Mouse (Mus musculus) hindbrain, embryonic 14.5 days (tissue): Measurements from ENCODE around the gene Olfr95. TPM values are rescaled to one million over a fixed set of nuclear protein-coding genes. Genes with fewer than 3 reads are reported as not detected.
A peak's percentile ranks its signal among the peaks of the same experiment; 100 is the strongest.

ENCODE experiments used
- ATAC-seq: fragments of 200-750 bp; cut with Nextera tagmentation; 2 replicates; pipeline ENCODE4 v1.8.0; 2017; ENCODE audit warnings: moderate number of reproducible peaks, mild to moderate bottlenecking, moderate TSS enrichment, moderate library complexity; ENCODE audit not compliant: low FRiP score
- DNase-seq: peaks from one replicate; pipeline ENCODE4 v3.0.0-alpha.2; 2015; ENCODE audit warnings: low spot score
- H3K27ac ChIP-seq: fragments of 300-500 bp; sonication (generic); 2 replicates; pipeline ENCODE4 v1.5.1; 2014; ENCODE audit warnings: mild to moderate bottlenecking, moderate library complexity
- H3K27me3 ChIP-seq: fragments of 300-500 bp; sonication (generic); 2 replicates; pipeline ENCODE4 v1.6.1; 2014; ENCODE audit warnings: mild to moderate bottlenecking, low read length, mixed read lengths; ENCODE audit not compliant: control insufficient read depth, insufficient read depth
- H3K36me3 ChIP-seq: fragments of 300-500 bp; sonication (generic); replicated peaks from 2 replicates; pipeline ENCODE4 v1.6.1; 2014; ENCODE audit not compliant: control insufficient read depth, insufficient read depth
- H3K4me1 ChIP-seq: fragments of 300-500 bp; sonication (generic); replicated peaks from 2 replicates; pipeline ENCODE4 v1.6.1; 2014; ENCODE audit warnings: antibody characterized with exemption, low read length, mixed read lengths; ENCODE audit not compliant: control insufficient read depth, insufficient read depth
- H3K4me2 ChIP-seq: fragments of 300-500 bp; sonication (generic); replicated peaks from 2 replicates; pipeline ENCODE4 v1.6.1; 2014; ENCODE audit warnings: mild to moderate bottlenecking, moderate library complexity
- H3K4me3 ChIP-seq: fragments of 300-500 bp; sonication (generic); replicated peaks from 2 replicates; pipeline ENCODE4 v1.5.1; 2014; ENCODE audit warnings: mild to moderate bottlenecking, low read length
- H3K9ac ChIP-seq: fragments of 300-500 bp; sonication (generic); 2 replicates; pipeline ENCODE4 v1.6.1; 2014
- H3K9me3 ChIP-seq: fragments of 300-500 bp; sonication (generic); 2 replicates; pipeline ENCODE4 v1.6.1; 2016; ENCODE audit warnings: low read length; ENCODE audit not compliant: control insufficient read depth
- WGBS: fragments of 180-500 bp; shearing (Covaris S2); extraction: QIAGEN DNeasy Blood & Tissue Kit; methylation state at CpG from one replicate; pipeline ENCODE4 v1.1.7; 2014; 5-methylcytosine and 5-hydroxymethylcytosine counted together
- polyA plus RNA-seq: library from polyadenylated mRNA; unstranded; fragments of >200 nt; fragmentation: Nextera tagmentation; extraction: Ambion mirVana; gene quantifications from 2 replicates; pipeline ENCODE4 v1.2.1, GENCODE M21; 2014

Olfr95 gene
- polyA plus RNA-seq, 1 experiment from 2014 or later: not detected

- H3K9ac ChIP-seq: peak overlapping the region; percentile 63
- no peaks in the 10 kb centered on the region for H3K9me3 ChIP-seq
- DNase-seq: peak; percentile 29
- ATAC-seq: peak; percentile 79
- H3K27me3 ChIP-seq: peaks cover 6% of the 10 kb centered on the region; the same call in 1 of the 2 replicates
- no peaks in the 10 kb centered on the region for H3K36me3 ChIP-seq
- peak overlapping the region; percentile 38 for H3K4me3 ChIP-seq
- H3K4me1 ChIP-seq: 0 out of 2 replicates have a peak, but pooled peaks cover 5% of the 10 kb centered on the region
- H3K27ac ChIP-seq: no peak overlapping the region
- 19% methylated on average over 40 of the region's 40 CpGs for WGBS
- peak overlapping the region; percentile 58 for H3K4me2 ChIP-seq
Observed at GRCm38 (mm10) chr17:37210884-37211768, 1.8 kb downstream of the Olfr95 start.

GRCm38 (mm10) chr17:37203917-37204236, 9.0 kb downstream of the Olfr95 start:
- H3K4me3 ChIP-seq: no peak overlapping the region
- WGBS: 35% methylated on average over 3 of the region's 3 CpGs
- no peak overlapping the region for H3K27ac ChIP-seq
- no peaks in the 10 kb centered on the region; the same call in 1 of the 2 replicates for H3K27me3 ChIP-seq
- no peak for DNase-seq
- H3K4me2 ChIP-seq: no peak overlapping the region
- H3K9ac ChIP-seq: no peak overlapping the region
- no peaks in the 10 kb centered on the region for H3K4me1 ChIP-seq
- H3K36me3 ChIP-seq: no peaks in the 10 kb centered on the region
- no peaks in the 10 kb centered on the region for H3K9me3 ChIP-seq
- ATAC-seq: peak; percentile 57; the same call in 1 of the 2 replicates

GRCm38 (mm10) chr17:37203206-37203916, 9.6 kb downstream of the Olfr95 start:
- Histone ChIP-seq H3K27me3 (peaks cover 3% of the 10 kb centered on the region), H3K36me3 (no peaks in the 10 kb centered on the region), H3K9me3 (no peaks in the 10 kb centered on the region), H3K4me2 (no peak overlapping the region), H3K4me1 (no peaks in the 10 kb centered on the region), H3K9ac (no peak overlapping the region), H3K27ac (no peak overlapping the region), H3K4me3 (no peak overlapping the region)
- peak; percentile 90 for ATAC-seq
- DNase-seq: peak; percentile 95
- 0% methylated on average over 4 of the region's 4 CpGs for WGBS

- WGBS: 88% methylated on average over 2 of the region's 2 CpGs
- no peaks in the 10 kb centered on the region for H3K36me3 ChIP-seq
- no peak within 1 kb of the TSS for H3K4me2 ChIP-seq
- H3K27me3 ChIP-seq: peaks cover 12% of the 10 kb centered on the region
- H3K9ac ChIP-seq: no peak within 1 kb of the TSS
- no peak within 1 kb of the TSS for H3K27ac ChIP-seq
- H3K4me1 ChIP-seq: no peaks in the 10 kb centered on the region
- no peak for DNase-seq
- H3K9me3 ChIP-seq: no peaks in the 10 kb centered on the region
- no peak for ATAC-seq
- H3K4me3 ChIP-seq: no peak within 1 kb of the TSS
Observed at GRCm38 (mm10) chr17:37200894-37201293, 12.0 kb downstream of the Olfr95 start, which contains the start of gene Olfr94. Olfr94 (minus strand) TSS chr17:37200994.

- Histone ChIP-seq H3K27me3 (peaks cover 21% of the 10 kb centered on the region), H3K36me3 (no peaks in the 10 kb centered on the region), H3K9me3 (no peaks in the 10 kb centered on the region), H3K9ac (peak overlapping the region; percentile 75), H3K4me1 (no peaks in the 10 kb centered on the region), H3K4me2 (peak overlapping the region; percentile 89), H3K27ac (peak overlapping the region; percentile 40), H3K4me3 (peak overlapping the region; percentile 57)
- DNase-seq (peak; percentile 59), ATAC-seq (peak; percentile 94)
- under 1% methylated on average over 77 of the region's 77 CpGs for WGBS
Observed at GRCm38 (mm10) chr17:37196845-37197724, 15.8 kb downstream of the Olfr95 start.

- H3K27ac ChIP-seq: no peak overlapping the region
- H3K36me3 ChIP-seq: no peaks in the 10 kb centered on the region
- H3K4me2 ChIP-seq: no peak overlapping the region
- ATAC-seq: no peak
- 94% methylated on average over 5 of the region's 5 CpGs for WGBS
- H3K4me1 ChIP-seq: no peaks in the 10 kb centered on the region
- no peak for DNase-seq
- no peak overlapping the region for H3K4me3 ChIP-seq
- no peak overlapping the region for H3K9ac ChIP-seq
- no peaks in the 10 kb centered on the region for H3K9me3 ChIP-seq
- peaks cover 21% of the 10 kb centered on the region for H3K27me3 ChIP-seq
Observed at GRCm38 (mm10) chr17:37194782-37195181, 18.1 kb downstream of the Olfr95 start.

GRCm38 (mm10) chr17:37193656-37194055, 19.3 kb downstream of the Olfr95 start, which contains the start of gene Ubd:
Ubd (plus strand) TSS chr17:37193892.
- Histone ChIP-seq H3K4me1 (no peaks in the 10 kb centered on the region), H3K27ac (no peak within 1 kb of the TSS), H3K9me3 (no peaks in the 10 kb centered on the region), H3K27me3 (peaks cover 20% of the 10 kb centered on the region), H3K4me2 (no peak within 1 kb of the TSS), H3K4me3 (no peak within 1 kb of the TSS), H3K36me3 (no peaks in the 10 kb centered on the region), H3K9ac (no peak within 1 kb of the TSS)
- WGBS: 93% methylated on average over 2 of the region's 2 CpGs
- ATAC-seq: no peak
- DNase-seq: no peak

- H3K9me3 ChIP-seq: no peaks in the 10 kb centered on the region
- no peak overlapping the region for H3K4me3 ChIP-seq
- no peak for ATAC-seq
- no peaks in the 10 kb centered on the region for H3K36me3 ChIP-seq
- no peak for DNase-seq
- peaks cover 15% of the 10 kb centered on the region for H3K27me3 ChIP-seq
- H3K4me1 ChIP-seq: no peaks in the 10 kb centered on the region
- no peak overlapping the region for H3K27ac ChIP-seq
- no peak overlapping the region for H3K4me2 ChIP-seq
- H3K9ac ChIP-seq: no peak overlapping the region
Observed at GRCm38 (mm10) chr17:37193032-37193431, 19.9 kb downstream of the Olfr95 start.
